Mouse (Mus musculus) frontal cortex, postnatal 25 days (tissue): ENCODE results near the gene Sez6l.

ENCODE experiments used
- DNase-seq, 2 experiments: peaks; one replicate each; pipeline ENCODE4 v3.0.0; 2022; ENCODE audit warnings: low spot score in 2 of 2

Gene Sez6l

GRCm38 (mm10) chr5:112389352-112389751 is 187.6 kb downstream of the Sez6l start:
- no peak for DNase-seq

- no peak for DNase-seq
These were observed 191.0 kb downstream of the Sez6l start for GRCm38 (mm10) chr5:112385973-112386372.

GRCm38 (mm10) chr5:112384805-112385472 is 192.0 kb downstream of the Sez6l start:
- DNase-seq = no peak

- DNase-seq = no peak
These were observed 194.2 kb downstream of the Sez6l start for GRCm38 (mm10) chr5:112382641-112383330.

- no peak for DNase-seq
These were observed 194.9 kb downstream of the Sez6l start for GRCm38 (mm10) chr5:112382042-112382441.

- no peak for DNase-seq
These were observed 195.8 kb downstream of the Sez6l start for GRCm38 (mm10) chr5:112381154-112381553.

GRCm38 (mm10) chr5:112378716-112379115 is 198.3 kb downstream of the Sez6l start:
- DNase-seq = no peak

- DNase-seq = no peak
These were observed 199.6 kb downstream of the Sez6l start for GRCm38 (mm10) chr5:112377380-112377779.

GRCm38 (mm10) chr5:112376111-112376510 is 200.9 kb downstream of the Sez6l start:
- DNase-seq = no peak

GRCm38 (mm10) chr5:112371933-112372332 is 205.1 kb downstream of the Sez6l start:
- DNase-seq = peak in 1 of 2 experiments; percentile 51

- DNase-seq = no peak
These were observed 206.7 kb downstream of the Sez6l start for GRCm38 (mm10) chr5:112370236-112370813.

GRCm38 (mm10) chr5:112369326-112369725 is 207.7 kb downstream of the Sez6l start:
- no peak for DNase-seq
